Mouse (Mus musculus): Measurements from ENCODE around the gene Gipc1. TPM values are rescaled to one million over a fixed set of nuclear protein-coding genes. Genes with fewer than 3 reads are reported as not detected.

Gipc1 gene
- polyA plus RNA-seq, 1 experiment from 2014 or later = 181 TPM

DNA sequence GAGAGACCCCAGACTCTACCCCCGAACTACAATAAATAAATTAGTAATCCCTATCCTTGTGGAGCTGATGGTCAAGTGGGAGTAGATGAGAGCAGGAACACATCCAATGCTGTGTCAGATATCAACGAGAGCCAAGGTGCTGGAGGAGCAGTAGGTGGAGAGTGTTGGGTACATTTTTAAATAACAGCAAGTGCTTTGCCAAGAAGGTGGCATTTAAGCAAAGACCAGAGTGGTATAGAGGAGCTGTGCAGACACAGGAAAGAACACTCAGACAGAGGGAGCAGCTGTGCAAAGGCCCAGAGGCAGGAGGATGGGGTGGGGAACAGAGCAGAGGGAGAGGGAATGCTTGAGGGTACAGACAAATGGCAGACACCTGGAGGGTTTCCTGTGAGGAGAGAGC lies 35.4 kb upstream of the Gipc1 start:
- ATAC-seq (ENCODE audit: insufficient read depth, low FRiP score, low TSS enrichment) (no peak), DNase-seq (ENCODE audit: low spot score) (no peak)
- H3K9ac ChIP-seq (ENCODE audit: low read length) = no peak overlapping the region
- no peak overlapping the region for H3K4me2 ChIP-seq (ENCODE audit: low read depth)
- WGBS = 86% methylated on average over 2 of the region's 2 CpGs
- H3K4me1 ChIP-seq (ENCODE audit: control insufficient read depth, insufficient read depth, low read length) = no peaks in the 10 kb centered on the region
- no peaks in the 10 kb centered on the region for H3K27me3 ChIP-seq (ENCODE audit: control insufficient read depth, insufficient read depth, low read length)
- H3K27ac ChIP-seq (ENCODE audit: low read depth, low read length) = no peak overlapping the region
- H3K4me3 ChIP-seq (ENCODE audit: low read depth, low read length) = no peak overlapping the region
- H3K9me3 ChIP-seq (ENCODE audit: control insufficient read depth, low read length) = no peaks in the 10 kb centered on the region
- no peaks in the 10 kb centered on the region for H3K36me3 ChIP-seq (ENCODE audit: control insufficient read depth, insufficient read depth, low read length)

DNA sequence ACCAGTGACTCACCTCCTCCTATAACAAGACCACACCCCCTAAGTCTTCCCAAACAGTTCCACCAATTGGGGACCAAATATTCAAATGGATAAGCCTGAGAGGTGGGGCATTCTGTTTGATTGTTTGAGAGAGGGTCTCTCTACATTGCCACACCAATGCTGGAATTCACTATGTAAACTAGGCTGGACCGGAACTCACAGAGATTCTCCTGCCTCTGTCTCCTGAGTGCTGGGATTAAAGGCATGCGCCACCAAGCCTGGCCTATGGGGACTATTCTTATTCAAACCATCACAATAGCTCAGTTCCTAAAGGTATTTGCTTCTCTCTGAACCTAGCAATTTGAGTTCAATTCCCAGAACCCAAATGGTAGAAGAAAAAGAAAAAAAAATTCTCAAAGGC lies 33.9 kb upstream of the Gipc1 start:
- DNase-seq (ENCODE audit: low spot score) (no peak), ATAC-seq (ENCODE audit: insufficient read depth, low FRiP score, low TSS enrichment) (no peak)
- 94% methylated on average over 2 of the region's 2 CpGs for WGBS

DNA sequence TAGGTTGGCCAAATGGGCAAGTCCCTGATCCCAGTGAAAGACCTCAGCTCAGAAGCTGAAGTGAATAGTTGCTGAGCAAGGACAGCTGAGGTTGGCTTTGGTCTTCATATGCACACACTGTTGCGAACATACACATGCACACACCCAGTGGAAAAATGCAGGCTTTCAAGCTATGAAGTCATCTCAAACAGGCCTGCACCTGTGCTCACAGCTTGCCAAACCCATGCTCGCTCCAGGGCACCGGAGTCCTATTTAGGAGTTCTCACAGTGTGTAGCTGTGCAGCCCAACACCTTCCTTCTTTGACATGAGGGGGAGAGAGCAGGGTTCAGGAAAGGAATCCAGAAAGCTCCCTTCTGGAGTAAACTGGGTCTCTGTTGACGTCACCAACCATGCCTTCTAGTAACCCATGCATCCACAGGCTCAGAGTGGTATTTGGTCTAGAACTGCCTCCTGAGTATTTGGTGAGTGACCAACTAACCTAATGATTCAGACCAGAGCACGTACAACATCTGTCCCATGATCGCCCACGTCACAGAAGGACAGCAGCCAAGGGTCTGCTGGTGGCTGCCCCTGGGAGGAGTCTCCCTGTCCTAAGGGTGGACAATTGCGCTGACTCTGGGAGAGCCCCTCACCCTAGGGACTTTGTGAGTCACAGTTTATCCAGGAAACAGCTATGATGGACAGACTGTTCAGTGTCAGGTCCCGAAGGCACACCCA lies 32.8 kb upstream of the Gipc1 start:
- DNase-seq (ENCODE audit: low spot score) = no peak
- Histone ChIP-seq H3K9ac (ENCODE audit: low read length) (no peak overlapping the region), H3K4me3 (ENCODE audit: low read depth, low read length) (no peak overlapping the region), H3K4me1 (ENCODE audit: control insufficient read depth, insufficient read depth, low read length) (no peaks in the 10 kb centered on the region), H3K9me3 (ENCODE audit: control insufficient read depth, low read length) (no peaks in the 10 kb centered on the region), H3K27me3 (ENCODE audit: control insufficient read depth, insufficient read depth, low read length) (no peaks in the 10 kb centered on the region), H3K27ac (ENCODE audit: low read depth, low read length) (no peak overlapping the region), H3K36me3 (ENCODE audit: control insufficient read depth, insufficient read depth, low read length) (no peaks in the 10 kb centered on the region), H3K4me2 (ENCODE audit: low read depth) (no peak overlapping the region)
- ATAC-seq (ENCODE audit: insufficient read depth, low FRiP score, low TSS enrichment) = no peak
- 89% methylated on average over 9 of the region's 9 CpGs for WGBS

More for the DNA sequence above, 33.9 kb upstream of the Gipc1 start:
- H3K36me3 ChIP-seq (ENCODE audit: control insufficient read depth, insufficient read depth, low read length) = no peaks in the 10 kb centered on the region
- no peak overlapping the region for H3K4me2 ChIP-seq (ENCODE audit: low read depth)
- H3K27me3 ChIP-seq (ENCODE audit: control insufficient read depth, insufficient read depth, low read length) = no peaks in the 10 kb centered on the region
- no peak overlapping the region for H3K4me3 ChIP-seq (ENCODE audit: low read depth, low read length)
- no peaks in the 10 kb centered on the region for H3K4me1 ChIP-seq (ENCODE audit: control insufficient read depth, insufficient read depth, low read length)
- no peaks in the 10 kb centered on the region for H3K9me3 ChIP-seq (ENCODE audit: control insufficient read depth, low read length)
- H3K9ac ChIP-seq (ENCODE audit: low read length) = no peak overlapping the region
- H3K27ac ChIP-seq (ENCODE audit: low read depth, low read length) = no peak overlapping the region

DNA sequence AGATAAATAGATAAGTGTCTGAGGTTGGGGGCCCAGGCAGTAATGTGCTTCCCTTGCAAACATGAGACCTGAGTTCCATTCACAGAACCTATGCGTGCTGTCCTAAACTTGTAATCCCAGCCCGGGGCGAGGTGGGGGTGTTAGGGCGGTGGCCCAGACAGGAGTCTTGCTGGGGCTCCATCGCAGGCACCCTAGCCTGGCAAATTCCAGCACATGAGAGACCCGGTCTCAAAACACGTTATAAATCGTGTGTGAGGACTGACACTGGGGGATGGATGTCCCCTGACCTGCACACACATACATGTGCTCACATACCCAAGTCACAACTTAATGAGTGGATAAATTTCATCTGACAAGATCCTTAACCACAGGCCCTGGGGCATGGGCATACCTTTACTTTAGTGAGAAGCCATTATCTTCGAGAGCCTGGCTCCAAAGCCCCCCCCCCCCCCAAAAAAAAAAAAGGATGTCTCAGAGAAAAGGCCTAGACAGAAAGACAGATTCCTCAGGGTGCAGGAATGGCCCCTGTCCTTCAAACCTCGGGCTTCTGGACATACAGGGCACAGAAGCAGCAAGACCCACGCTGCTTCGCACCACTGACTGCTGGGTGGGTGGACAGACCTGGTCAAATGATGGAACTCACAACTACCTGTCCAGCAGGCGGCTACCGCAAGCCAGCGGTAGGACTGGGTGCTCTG lies 30.6 kb upstream of the Gipc1 start:
- H3K9me3 ChIP-seq (ENCODE audit: control insufficient read depth, low read length) = no peaks in the 10 kb centered on the region
- H3K36me3 ChIP-seq (ENCODE audit: control insufficient read depth, insufficient read depth, low read length) = no peaks in the 10 kb centered on the region
- peak; percentile 33 for ATAC-seq (ENCODE audit: insufficient read depth, low FRiP score, low TSS enrichment)
- WGBS = 53% methylated on average over 15 of the region's 15 CpGs
- peak overlapping the region; percentile 62 for H3K9ac ChIP-seq (ENCODE audit: low read length)
- peak overlapping the region; percentile 70 for H3K4me2 ChIP-seq (ENCODE audit: low read depth)
- H3K4me1 ChIP-seq (ENCODE audit: control insufficient read depth, insufficient read depth, low read length) = no peaks in the 10 kb centered on the region
- no peaks in the 10 kb centered on the region for H3K27me3 ChIP-seq (ENCODE audit: control insufficient read depth, insufficient read depth, low read length)
- peak overlapping the region; percentile 31 for H3K4me3 ChIP-seq (ENCODE audit: low read depth, low read length)
- H3K27ac ChIP-seq (ENCODE audit: low read depth, low read length) = no peak overlapping the region
- DNase-seq (ENCODE audit: low spot score) = no peak

DNA sequence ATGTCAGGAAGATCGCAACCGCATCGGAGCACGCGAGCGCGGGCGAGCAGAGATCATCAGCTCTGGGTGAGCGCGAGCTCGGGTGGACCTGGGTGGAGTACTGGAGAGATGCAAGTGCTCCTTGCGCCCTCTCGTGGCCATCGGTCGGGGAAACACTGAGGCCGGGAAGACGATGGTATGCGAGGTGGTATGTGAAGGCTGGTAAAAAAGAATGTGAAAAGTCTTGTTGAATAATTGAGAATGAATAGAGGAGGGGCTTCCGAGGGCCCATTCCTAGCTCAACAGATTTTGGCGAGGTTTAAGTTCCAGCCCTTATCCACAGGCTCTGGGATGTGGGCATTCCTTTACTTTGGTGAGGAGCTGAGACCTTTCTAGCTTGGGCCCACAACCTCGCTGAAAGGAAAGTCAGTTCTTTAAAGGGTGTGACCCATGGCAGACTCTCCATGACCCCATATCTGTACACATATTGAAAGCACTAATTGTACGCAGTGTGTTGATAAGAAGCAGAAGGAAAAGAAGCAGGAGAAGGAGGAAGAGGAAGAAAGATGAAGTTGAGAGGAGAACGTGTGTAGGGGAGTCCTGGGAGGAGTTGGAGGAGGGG lies 30.0 kb upstream of the Gipc1 start:
- WGBS = 8% methylated on average over 23 of the region's 23 CpGs
- Histone ChIP-seq H3K9me3 (ENCODE audit: control insufficient read depth, low read length) (no peaks in the 10 kb centered on the region), H3K27ac (ENCODE audit: low read depth, low read length) (no peak overlapping the region), H3K4me3 (ENCODE audit: low read depth, low read length) (peak overlapping the region; percentile 31), H3K36me3 (ENCODE audit: control insufficient read depth, insufficient read depth, low read length) (no peaks in the 10 kb centered on the region), H3K4me2 (ENCODE audit: low read depth) (peak overlapping the region; percentile 70), H3K9ac (ENCODE audit: low read length) (peak overlapping the region; percentile 62), H3K4me1 (ENCODE audit: control insufficient read depth, insufficient read depth, low read length) (no peaks in the 10 kb centered on the region), H3K27me3 (ENCODE audit: control insufficient read depth, insufficient read depth, low read length) (no peaks in the 10 kb centered on the region)
- DNase-seq (ENCODE audit: low spot score) (peak; percentile 87), ATAC-seq (ENCODE audit: insufficient read depth, low FRiP score, low TSS enrichment) (peak; percentile 83)

DNA sequence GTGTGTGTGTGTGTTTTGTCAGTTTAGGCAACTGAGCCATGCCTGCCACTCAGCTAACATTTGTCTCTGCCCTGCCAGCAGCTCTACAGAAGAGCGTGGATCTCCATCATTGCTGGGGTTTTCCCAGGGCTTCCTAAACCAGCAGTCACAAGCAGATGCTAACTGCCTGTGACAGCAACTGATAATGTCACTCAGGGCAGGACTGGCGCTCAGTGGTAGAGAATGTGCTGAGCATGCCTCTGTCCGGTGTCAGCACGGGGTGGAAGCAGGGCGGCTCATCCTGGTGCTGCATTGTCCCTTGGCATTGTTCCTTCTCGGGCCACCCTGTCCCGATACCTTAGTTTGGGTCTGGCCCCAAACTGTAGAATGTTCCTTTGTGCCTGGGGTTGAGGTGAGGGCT lies 28.9 kb upstream of the Gipc1 start:
- Histone ChIP-seq H3K9me3 (ENCODE audit: control insufficient read depth, low read length) (no peaks in the 10 kb centered on the region), H3K9ac (ENCODE audit: low read length) (no peak overlapping the region), H3K4me3 (ENCODE audit: low read depth, low read length) (no peak overlapping the region), H3K27ac (ENCODE audit: low read depth, low read length) (no peak overlapping the region), H3K27me3 (ENCODE audit: control insufficient read depth, insufficient read depth, low read length) (no peaks in the 10 kb centered on the region), H3K36me3 (ENCODE audit: control insufficient read depth, insufficient read depth, low read length) (no peaks in the 10 kb centered on the region), H3K4me1 (ENCODE audit: control insufficient read depth, insufficient read depth, low read length) (no peaks in the 10 kb centered on the region), H3K4me2 (ENCODE audit: low read depth) (no peak overlapping the region)
- 90% methylated on average over 7 of the region's 7 CpGs for WGBS
- DNase-seq (ENCODE audit: low spot score) (no peak), ATAC-seq (ENCODE audit: insufficient read depth, low FRiP score, low TSS enrichment) (no peak)

DNA sequence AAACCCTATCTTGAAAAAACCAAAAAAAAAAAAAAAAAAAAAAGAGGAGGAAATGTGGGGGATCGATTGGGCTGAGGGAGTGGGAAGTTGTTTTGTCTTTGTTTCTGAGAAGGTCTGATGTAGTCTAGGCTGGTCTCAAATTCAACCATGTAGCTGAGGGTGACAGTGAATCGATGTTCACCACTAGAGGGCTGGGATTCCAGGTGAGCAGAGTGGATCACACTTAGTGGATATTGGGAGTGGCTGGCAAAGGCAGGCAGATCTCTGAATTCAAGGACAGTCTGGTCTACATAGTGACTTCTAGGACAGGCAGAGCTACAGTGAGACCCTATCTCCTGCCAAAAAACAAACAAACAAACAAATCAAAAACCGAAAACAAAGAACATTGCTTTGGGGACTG lies 27.7 kb upstream of the Gipc1 start:
- ATAC-seq (ENCODE audit: insufficient read depth, low FRiP score, low TSS enrichment) (no peak), DNase-seq (ENCODE audit: low spot score) (peak; percentile 32)

DNA sequence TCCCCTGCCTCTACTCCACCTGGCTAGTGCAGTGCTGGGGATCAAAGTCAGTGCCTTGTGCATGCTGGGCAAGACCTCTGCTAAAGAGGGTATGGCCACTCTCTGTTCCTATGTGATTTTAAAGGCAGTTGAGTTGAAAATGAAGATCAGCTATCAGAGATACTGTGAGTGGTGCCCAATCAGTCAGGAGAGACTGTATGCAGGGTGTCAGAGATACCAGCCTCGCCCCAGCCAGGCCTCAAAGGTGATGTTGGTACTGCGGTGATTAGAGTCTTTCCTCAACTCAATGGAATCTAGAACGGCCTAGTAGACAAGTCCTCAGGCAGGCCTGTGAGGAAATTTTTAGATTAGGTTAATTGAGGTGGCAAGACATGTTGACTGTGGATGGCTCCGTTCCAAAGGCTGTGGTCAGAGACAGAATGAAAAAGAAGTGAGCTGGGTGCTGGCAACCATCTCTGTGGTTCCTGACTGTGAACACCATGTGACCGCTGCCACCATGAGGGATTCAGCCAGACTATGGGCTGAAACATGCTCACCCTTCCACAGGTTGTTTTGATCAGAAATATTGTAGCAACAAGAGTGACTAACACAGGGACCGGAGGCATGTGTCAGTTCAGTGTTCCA lies 26.7 kb upstream of the Gipc1 start:
- no peak for ATAC-seq (ENCODE audit: insufficient read depth, low FRiP score, low TSS enrichment)
- 90% methylated on average over 6 of the region's 6 CpGs for WGBS
- H3K27me3 ChIP-seq (ENCODE audit: control insufficient read depth, insufficient read depth, low read length) = no peaks in the 10 kb centered on the region

More for the DNA sequence above, 27.7 kb upstream of the Gipc1 start:
- Histone ChIP-seq H3K27me3 (ENCODE audit: control insufficient read depth, insufficient read depth, low read length) (no peaks in the 10 kb centered on the region), H3K36me3 (ENCODE audit: control insufficient read depth, insufficient read depth, low read length) (no peaks in the 10 kb centered on the region), H3K4me3 (ENCODE audit: low read depth, low read length) (no peak overlapping the region), H3K4me1 (ENCODE audit: control insufficient read depth, insufficient read depth, low read length) (no peaks in the 10 kb centered on the region), H3K9ac (ENCODE audit: low read length) (no peak overlapping the region), H3K4me2 (ENCODE audit: low read depth) (no peak overlapping the region), H3K27ac (ENCODE audit: low read depth, low read length) (no peak overlapping the region), H3K9me3 (ENCODE audit: control insufficient read depth, low read length) (no peaks in the 10 kb centered on the region)
- WGBS = 50% methylated on average over 3 of the region's 3 CpGs

More for the DNA sequence above, 26.7 kb upstream of the Gipc1 start:
- Histone ChIP-seq H3K9me3 (ENCODE audit: control insufficient read depth, low read length) (no peaks in the 10 kb centered on the region), H3K27ac (ENCODE audit: low read depth, low read length) (no peak overlapping the region), H3K36me3 (ENCODE audit: control insufficient read depth, insufficient read depth, low read length) (no peaks in the 10 kb centered on the region), H3K4me2 (ENCODE audit: low read depth) (no peak overlapping the region), H3K4me1 (ENCODE audit: control insufficient read depth, insufficient read depth, low read length) (no peaks in the 10 kb centered on the region), H3K4me3 (ENCODE audit: low read depth, low read length) (no peak overlapping the region), H3K9ac (ENCODE audit: low read length) (no peak overlapping the region)
- DNase-seq (ENCODE audit: low spot score) = no peak
